Mouse (Mus musculus): ENCODE data around the gene Pyy. TPM values are rescaled to one million over a fixed set of nuclear protein-coding genes. Genes with fewer than 3 reads are reported as not detected.

Pyy gene
- total RNA-seq, 2 experiments from 2014 or later: not detected

Other genes starting within 250 kb of the Pyy start
- not detected in 2 replicates for gene Meox1, start 213.5 kb downstream of the Pyy start, total RNA-seq (2015; ENCODE audit: low replicate concordance)
- not detected in 2 replicates for gene Meox1, start 213.5 kb downstream of the Pyy start, total RNA-seq (2017; ENCODE audit: low replicate concordance)
- gene Sost, start 140.8 kb downstream of the Pyy start, total RNA-seq (2015; ENCODE audit: low replicate concordance): not detected in 2 replicates
- not detected in 2 replicates for gene Sost, start 140.8 kb downstream of the Pyy start, total RNA-seq (2017; ENCODE audit: low replicate concordance)
- not detected in 2 replicates for gene Cfap97d1, start 123.6 kb downstream of the Pyy start, total RNA-seq (2015; ENCODE audit: low replicate concordance)
- not detected in 2 replicates for gene Cfap97d1, start 123.6 kb downstream of the Pyy start, total RNA-seq (2017; ENCODE audit: low replicate concordance)
- gene Dusp3, start 120.8 kb downstream of the Pyy start, total RNA-seq (2015; ENCODE audit: low replicate concordance): 0.42 and 3.2 TPM in 2 replicates
- gene Dusp3, start 120.8 kb downstream of the Pyy start, total RNA-seq (2017; ENCODE audit: low replicate concordance): 1.6 and 2.7 TPM in 2 replicates
- not detected in 2 replicates for gene Mpp3, start 79.4 kb downstream of the Pyy start, total RNA-seq (2015; ENCODE audit: low replicate concordance)
- not detected in 2 replicates for gene Mpp3, start 79.4 kb downstream of the Pyy start, total RNA-seq (2017; ENCODE audit: low replicate concordance)
- gene Cd300lg, start 66.3 kb downstream of the Pyy start, total RNA-seq (2015; ENCODE audit: low replicate concordance): 0.42 and 3.6 TPM in 2 replicates
- gene Cd300lg, start 66.3 kb downstream of the Pyy start, total RNA-seq (2017; ENCODE audit: low replicate concordance): 0.23 and 0.64 TPM in 2 replicates
- gene Mpp2, start 19.3 kb downstream of the Pyy start, total RNA-seq (2015; ENCODE audit: low replicate concordance): 37.5 and 39.0 TPM in 2 replicates
- gene Mpp2, start 19.3 kb downstream of the Pyy start, total RNA-seq (2017; ENCODE audit: low replicate concordance): 32.9 and 39.0 TPM in 2 replicates
- gene Ppy, start 6.5 kb downstream of the Pyy start, total RNA-seq (2015; ENCODE audit: low replicate concordance): not detected in 2 replicates
- not detected in 2 replicates for gene Ppy, start 6.5 kb downstream of the Pyy start, total RNA-seq (2017; ENCODE audit: low replicate concordance)
- gene Nags, start 37.7 kb upstream of the Pyy start, total RNA-seq (2015; ENCODE audit: low replicate concordance): 3.8 TPM in 1 of 2 replicates, not detected in the other
- gene Nags, start 37.7 kb upstream of the Pyy start, total RNA-seq (2017; ENCODE audit: low replicate concordance): not detected in 2 replicates
- gene Tmem101, start 48.6 kb upstream of the Pyy start, total RNA-seq (2015; ENCODE audit: low replicate concordance): 1.1 and 1.3 TPM in 2 replicates
- 2.9 and 5.1 TPM in 2 replicates for gene Tmem101, start 48.6 kb upstream of the Pyy start, total RNA-seq (2017; ENCODE audit: low replicate concordance)
- 60.8 and 82.5 TPM in 2 replicates for gene Lsm12, start 77.5 kb upstream of the Pyy start, total RNA-seq (2015; ENCODE audit: low replicate concordance)
- gene Lsm12, start 77.5 kb upstream of the Pyy start, total RNA-seq (2017; ENCODE audit: low replicate concordance): 28.0 and 39.7 TPM in 2 replicates
- gene G6pc3, start 81.8 kb upstream of the Pyy start, total RNA-seq (2015; ENCODE audit: low replicate concordance): 4.0 and 14.3 TPM in 2 replicates
- 4.4 and 8.6 TPM in 2 replicates for gene G6pc3, start 81.8 kb upstream of the Pyy start, total RNA-seq (2017; ENCODE audit: low replicate concordance)
- gene Hdac5, start 122.3 kb upstream of the Pyy start, total RNA-seq (2015; ENCODE audit: low replicate concordance): 11.9 and 36.9 TPM in 2 replicates
- gene Hdac5, start 122.3 kb upstream of the Pyy start, total RNA-seq (2017; ENCODE audit: low replicate concordance): 6.4 and 9.9 TPM in 2 replicates
- 26.7 and 30.2 TPM in 2 replicates for gene BC030867, start 141.1 kb upstream of the Pyy start, total RNA-seq (2015; ENCODE audit: low replicate concordance)
- gene BC030867, start 141.1 kb upstream of the Pyy start, total RNA-seq (2017; ENCODE audit: low replicate concordance): 14.4 and 14.5 TPM in 2 replicates
- not detected in 2 replicates for gene Asb16, start 160.9 kb upstream of the Pyy start, total RNA-seq (2015; ENCODE audit: low replicate concordance)
- not detected in 2 replicates for gene Asb16, start 160.9 kb upstream of the Pyy start, total RNA-seq (2017; ENCODE audit: low replicate concordance)
- 46.1 and 52.6 TPM in 2 replicates for gene Tmub2, start 177.1 kb upstream of the Pyy start, total RNA-seq (2015; ENCODE audit: low replicate concordance)
- gene Tmub2, start 177.1 kb upstream of the Pyy start, total RNA-seq (2017; ENCODE audit: low replicate concordance): 36.9 and 43.5 TPM in 2 replicates
- gene Atxn7l3, start 188.8 kb upstream of the Pyy start, total RNA-seq (2015; ENCODE audit: low replicate concordance): 14.3 and 22.0 TPM in 2 replicates
- gene Atxn7l3, start 188.8 kb upstream of the Pyy start, total RNA-seq (2017; ENCODE audit: low replicate concordance): 9.8 and 16.8 TPM in 2 replicates
- 77.5 and 82.2 TPM in 2 replicates for gene Ubtf, start 211.9 kb upstream of the Pyy start, total RNA-seq (2015; ENCODE audit: low replicate concordance)
- gene Ubtf, start 211.9 kb upstream of the Pyy start, total RNA-seq (2017; ENCODE audit: low replicate concordance): 281 and 468 TPM in 2 replicates

Measured in erythroid progenitor cell, adult 5-6 weeks (primary cell).